Mouse (Mus musculus): ENCODE data around the gene Cgref1. TPM values are rescaled to one million over a fixed set of nuclear protein-coding genes. Genes with fewer than 3 reads are reported as not detected.
A peak's percentile ranks its signal among the peaks of the same experiment; 100 is the strongest.

Gene Cgref1
- polyA plus RNA-seq, 1 experiment from 2014 or later: 23.0 TPM

DNA sequence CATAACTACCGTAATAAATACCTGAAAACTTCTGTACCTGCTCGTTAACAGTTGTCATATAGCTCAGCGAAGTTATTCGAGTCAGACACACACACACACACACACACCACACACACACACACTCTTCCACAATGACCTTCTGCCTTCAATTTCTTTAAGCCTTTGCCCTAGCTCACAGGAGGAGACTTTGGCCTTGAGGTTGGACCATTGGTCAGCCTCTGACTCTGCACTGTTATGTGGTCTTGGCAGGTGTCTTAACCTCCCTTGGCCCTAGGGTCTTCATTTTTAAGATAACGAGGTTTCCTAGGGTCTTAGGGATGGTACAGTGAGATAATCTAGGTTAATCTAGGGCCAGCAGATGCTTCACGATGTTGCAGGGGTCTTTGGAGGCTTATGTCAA is 1.0 kb downstream of the Cgref1 start:
- Histone ChIP-seq H3K4me1 (replicated peaks) (peaks cover 15% of the 10 kb centered on the region), H3K9ac (replicated peaks) (no peak overlapping the region), H3K4me2 (replicated peaks) (peak overlapping the region; percentile 82), H3K27me3 (peaks cover 5% of the 10 kb centered on the region; the same call in 1 of the 2 replicates), H3K36me3 (no peaks in the 10 kb centered on the region), H3K27ac (no peak overlapping the region), H3K9me3 (no peaks in the 10 kb centered on the region), H3K4me3 (replicated peaks) (peak overlapping the region; percentile 56)
- no peak for ATAC-seq
- WGBS: 87% methylated on average over 6 of the region's 6 CpGs

DNA sequence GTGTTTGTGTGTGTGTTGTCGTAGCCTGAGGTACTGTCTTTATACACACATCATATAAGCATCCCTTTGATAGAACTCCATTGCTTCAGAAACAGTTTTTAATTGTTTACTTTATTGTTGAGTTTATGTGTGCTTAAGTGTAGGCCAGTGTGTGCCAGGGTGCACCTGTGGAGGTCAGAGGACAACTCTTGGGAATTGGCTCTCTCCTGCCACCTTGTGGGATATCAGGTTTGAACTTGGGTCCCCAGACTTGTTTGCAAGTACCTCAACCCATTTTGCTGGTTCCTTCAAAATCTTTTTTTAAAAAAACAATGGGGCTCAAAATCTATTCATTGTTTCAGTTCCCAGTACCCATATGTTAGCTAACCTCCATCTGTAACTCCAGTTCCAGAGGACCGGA is 2.4 kb downstream of the Cgref1 start:
- Histone ChIP-seq H3K27me3 (peaks cover 5% of the 10 kb centered on the region; the same call in 1 of the 2 replicates), H3K9me3 (no peaks in the 10 kb centered on the region), H3K4me2 (replicated peaks) (no peak overlapping the region), H3K4me3 (replicated peaks) (no peak overlapping the region), H3K27ac (no peak overlapping the region), H3K4me1 (replicated peaks) (peaks cover 11% of the 10 kb centered on the region; the same call in 1 of the 2 replicates), H3K9ac (replicated peaks) (no peak overlapping the region), H3K36me3 (no peaks in the 10 kb centered on the region)
- no peak for ATAC-seq
- 96% methylated on average over 2 of the region's 2 CpGs for WGBS

DNA sequence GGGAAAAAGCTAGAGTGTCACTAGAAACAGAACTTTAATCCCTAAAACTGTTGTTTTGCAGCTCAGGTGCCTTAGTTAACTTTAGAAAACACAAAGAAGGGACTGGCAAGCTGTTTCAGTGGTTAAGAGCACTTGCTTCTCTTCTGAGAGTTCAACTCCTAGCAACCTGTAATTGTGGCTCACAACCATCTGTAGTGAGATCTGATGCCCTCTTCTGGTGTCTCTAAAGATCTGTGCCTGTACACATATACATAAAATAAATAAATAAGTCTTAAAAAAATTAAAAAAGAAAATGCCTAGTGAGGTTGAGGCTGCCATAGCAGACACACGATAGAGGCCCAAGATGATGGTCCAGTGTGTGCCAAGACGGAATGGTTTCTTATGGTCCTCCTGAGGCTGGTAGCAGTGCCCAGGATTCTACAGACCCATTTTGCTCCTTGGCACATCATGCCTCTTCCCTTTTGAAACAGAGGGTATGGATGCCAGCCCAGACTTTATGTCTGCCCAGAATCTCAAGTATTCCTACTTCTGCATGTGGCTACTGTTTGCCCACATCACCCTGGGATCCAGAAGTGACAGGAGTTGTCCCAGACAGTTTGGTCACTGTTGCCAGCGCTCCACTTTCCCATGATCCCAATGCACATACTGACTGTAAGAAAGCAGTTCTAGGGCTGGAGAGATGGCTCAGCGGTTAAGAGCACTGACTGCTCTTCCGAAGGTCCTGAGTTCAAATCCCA is 10.5 kb downstream of the Cgref1 start:
- H3K4me2 ChIP-seq (replicated peaks): no peak overlapping the region
- no peak overlapping the region for H3K4me3 ChIP-seq (replicated peaks)
- no peaks in the 10 kb centered on the region for H3K36me3 ChIP-seq
- H3K27ac ChIP-seq: no peak overlapping the region
- no peaks in the 10 kb centered on the region for H3K4me1 ChIP-seq (replicated peaks)
- 89% methylated on average over 5 of the region's 5 CpGs for WGBS
- no peaks in the 10 kb centered on the region for H3K9me3 ChIP-seq
- no peak for ATAC-seq
- no peaks in the 10 kb centered on the region for H3K27me3 ChIP-seq
- no peak overlapping the region for H3K9ac ChIP-seq (replicated peaks)

DNA sequence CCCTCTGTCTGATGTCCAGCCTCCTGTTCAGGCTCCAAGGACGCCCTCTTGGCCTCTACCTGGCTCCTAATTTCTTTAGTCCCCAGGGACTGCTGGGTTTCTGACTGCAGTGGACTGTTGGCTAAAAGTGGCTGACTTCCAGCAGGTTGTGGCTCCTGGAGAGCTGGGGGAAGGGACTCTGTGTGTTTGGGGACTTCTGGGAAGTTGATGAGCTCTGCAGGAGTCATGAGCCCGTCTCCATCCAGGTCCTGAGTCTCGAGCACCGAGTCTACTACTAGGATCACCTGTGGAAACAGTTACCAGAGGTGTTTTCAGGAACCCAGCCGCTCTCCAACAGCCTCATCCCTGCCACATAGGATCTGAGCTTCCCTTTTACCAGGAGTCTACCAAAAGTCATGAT is 11.7 kb downstream of the Cgref1 start:
- H3K9ac ChIP-seq (replicated peaks): no peak overlapping the region
- H3K4me3 ChIP-seq (replicated peaks): no peak overlapping the region
- H3K27ac ChIP-seq: no peak overlapping the region
- H3K4me2 ChIP-seq (replicated peaks): no peak overlapping the region
- no peaks in the 10 kb centered on the region for H3K36me3 ChIP-seq
- WGBS: 64% methylated on average over 5 of the region's 5 CpGs
- no peak for ATAC-seq
- H3K27me3 ChIP-seq: no peaks in the 10 kb centered on the region
- no peaks in the 10 kb centered on the region for H3K9me3 ChIP-seq
- H3K4me1 ChIP-seq (replicated peaks): no peaks in the 10 kb centered on the region

DNA sequence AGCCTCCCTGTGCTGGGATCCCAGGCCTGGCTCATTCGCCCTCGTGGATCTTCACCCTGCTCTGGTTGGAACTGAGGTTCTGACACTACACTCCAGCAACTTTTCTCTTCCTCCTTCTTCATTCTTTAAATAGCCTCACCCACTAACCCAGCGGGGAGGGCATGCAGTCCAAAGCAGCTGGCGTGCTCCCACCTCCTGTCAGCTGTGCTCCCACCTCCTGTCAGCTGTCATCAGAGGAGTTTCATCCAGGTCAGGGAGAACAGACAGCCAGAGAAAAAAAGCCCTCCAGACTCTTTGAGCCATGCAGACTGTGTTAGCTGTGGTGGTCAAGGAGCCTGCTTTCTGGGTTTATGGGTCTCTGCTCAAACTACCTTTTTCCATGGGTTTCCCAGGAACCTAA is 14.0 kb downstream of the Cgref1 start:
- Histone ChIP-seq H3K4me2 (replicated peaks) (no peak overlapping the region), H3K4me1 (replicated peaks) (no peaks in the 10 kb centered on the region), H3K36me3 (no peaks in the 10 kb centered on the region), H3K9ac (replicated peaks) (no peak overlapping the region), H3K27ac (no peak overlapping the region), H3K9me3 (no peaks in the 10 kb centered on the region), H3K4me3 (replicated peaks) (no peak overlapping the region), H3K27me3 (no peaks in the 10 kb centered on the region)
- ATAC-seq: no peak
- WGBS: 87% methylated on average over 4 of the region's 4 CpGs

DNA sequence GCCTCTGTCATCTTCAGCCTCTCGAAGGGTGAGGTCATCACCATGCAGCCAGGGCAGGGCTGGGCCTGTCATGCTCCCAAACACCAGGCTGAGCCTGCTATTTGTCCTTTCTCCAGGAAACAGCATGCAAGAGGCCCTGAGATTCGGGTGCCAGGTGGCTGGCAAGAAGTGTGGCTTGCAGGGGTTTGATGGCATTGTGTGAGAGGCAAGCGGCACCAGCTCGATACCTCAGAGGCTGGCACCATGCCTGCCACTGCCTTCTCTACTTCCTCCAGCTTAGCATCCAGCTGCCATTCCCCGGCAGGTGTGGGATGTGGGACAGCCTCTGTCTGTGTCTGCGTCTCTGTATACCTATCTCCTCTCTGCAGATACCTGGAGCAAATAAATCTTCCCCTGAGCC is 14.5 kb downstream of the Cgref1 start:
- H3K27me3 ChIP-seq: no peaks in the 10 kb centered on the region
- no peak overlapping the region for H3K4me3 ChIP-seq (replicated peaks)
- H3K27ac ChIP-seq: no peak overlapping the region
- ATAC-seq: no peak
- H3K4me1 ChIP-seq (replicated peaks): no peaks in the 10 kb centered on the region
- no peaks in the 10 kb centered on the region for H3K36me3 ChIP-seq
- 86% methylated on average over 6 of the region's 6 CpGs for WGBS
- H3K9ac ChIP-seq (replicated peaks): no peak overlapping the region
- no peaks in the 10 kb centered on the region for H3K9me3 ChIP-seq
- H3K4me2 ChIP-seq (replicated peaks): no peak overlapping the region

DNA sequence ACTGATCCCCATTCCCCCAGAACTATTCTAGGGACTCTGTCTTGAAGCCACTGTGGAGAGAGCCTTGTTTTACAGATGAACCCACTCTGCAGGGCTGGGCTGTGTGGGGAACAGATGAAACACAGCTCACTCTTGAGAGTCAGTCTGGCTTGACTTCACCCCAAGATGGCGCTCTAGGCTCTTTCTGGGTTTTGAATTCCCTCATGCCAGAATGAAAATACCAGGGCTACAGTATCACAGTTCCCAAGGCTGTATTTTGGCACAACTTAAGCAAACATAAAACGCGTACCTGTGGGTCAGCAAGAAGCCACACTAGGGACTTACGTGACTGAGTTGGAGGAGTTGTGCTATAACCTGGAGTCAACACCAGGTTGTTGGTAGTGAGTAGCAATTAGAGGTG is 15.3 kb downstream of the Cgref1 start:
- no peak overlapping the region for H3K27ac ChIP-seq
- no peak for ATAC-seq

DNA sequence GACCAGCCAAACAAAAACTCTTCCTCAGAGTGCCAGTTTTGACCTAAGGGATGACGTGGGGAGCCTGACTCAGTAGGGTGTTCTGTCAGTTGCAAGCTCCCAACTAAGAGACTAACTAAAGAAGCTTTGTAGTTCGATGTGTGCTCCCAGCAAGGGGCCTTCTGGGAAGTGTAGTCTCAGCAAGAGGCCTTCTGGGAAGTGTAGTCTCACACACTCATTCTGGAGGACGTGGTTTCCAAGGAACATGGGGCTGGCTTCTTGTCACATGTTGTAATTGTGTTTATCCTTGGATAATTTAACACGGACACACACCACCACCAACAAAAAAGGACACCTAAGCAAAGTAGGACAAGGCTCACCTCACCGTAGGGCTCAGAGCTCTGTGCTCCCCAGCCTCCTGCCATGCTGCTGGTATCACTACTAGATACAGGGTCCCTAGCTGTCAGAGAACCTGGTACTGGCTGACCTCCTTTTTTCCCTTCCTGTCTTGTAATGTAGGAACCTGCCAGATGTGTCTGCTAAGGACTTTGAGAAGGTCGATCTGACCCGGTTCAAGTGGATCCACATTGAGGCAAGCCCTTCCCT is 17.4 kb downstream of the Cgref1 start:
- no peaks in the 10 kb centered on the region for H3K4me1 ChIP-seq (replicated peaks)
- peak overlapping the region; percentile 37 for H3K4me2 ChIP-seq (replicated peaks)
- no peaks in the 10 kb centered on the region for H3K36me3 ChIP-seq
- peak; percentile 76 for ATAC-seq
- H3K9me3 ChIP-seq: no peaks in the 10 kb centered on the region
- no peak overlapping the region for H3K4me3 ChIP-seq (replicated peaks)
- H3K27me3 ChIP-seq: peaks cover 4% of the 10 kb centered on the region
- 45% methylated on average over 7 of the region's 7 CpGs for WGBS
- no peak overlapping the region for H3K9ac ChIP-seq (replicated peaks)
- no peak overlapping the region for H3K27ac ChIP-seq

More for the DNA sequence above, 15.3 kb downstream of the Cgref1 start:
- Histone ChIP-seq H3K4me3 (replicated peaks) (no peak overlapping the region), H3K27me3 (no peaks in the 10 kb centered on the region; the same call in 1 of the 2 replicates), H3K9me3 (no peaks in the 10 kb centered on the region), H3K9ac (replicated peaks) (no peak overlapping the region), H3K4me2 (replicated peaks) (no peak overlapping the region), H3K36me3 (no peaks in the 10 kb centered on the region), H3K4me1 (replicated peaks) (no peaks in the 10 kb centered on the region)
- WGBS: 47% methylated on average over 4 of the region's 4 CpGs

DNA sequence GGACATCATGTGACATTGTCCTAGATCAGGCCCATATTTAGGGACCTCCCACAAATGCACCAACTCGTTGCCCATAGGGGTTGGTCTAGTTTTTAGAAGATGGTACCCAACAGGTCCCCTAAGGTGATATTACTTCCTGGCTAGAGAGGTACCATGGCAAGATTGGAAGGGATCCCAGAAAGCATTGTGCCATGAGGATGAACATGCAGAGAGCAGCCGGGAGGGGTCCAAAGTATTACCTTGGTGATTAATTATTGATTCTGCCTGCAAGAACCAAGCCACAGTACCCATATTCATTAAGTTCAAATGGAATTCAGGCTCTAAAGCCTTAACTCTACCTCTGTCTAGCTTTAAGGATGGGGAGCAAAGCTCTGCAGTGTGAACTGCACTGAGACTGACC is 19.3 kb downstream of the Cgref1 start:
- peaks cover 13% of the 10 kb centered on the region for H3K4me1 ChIP-seq (replicated peaks)
- no peak for ATAC-seq
- WGBS: 86% methylated on average over 2 of the region's 2 CpGs

DNA sequence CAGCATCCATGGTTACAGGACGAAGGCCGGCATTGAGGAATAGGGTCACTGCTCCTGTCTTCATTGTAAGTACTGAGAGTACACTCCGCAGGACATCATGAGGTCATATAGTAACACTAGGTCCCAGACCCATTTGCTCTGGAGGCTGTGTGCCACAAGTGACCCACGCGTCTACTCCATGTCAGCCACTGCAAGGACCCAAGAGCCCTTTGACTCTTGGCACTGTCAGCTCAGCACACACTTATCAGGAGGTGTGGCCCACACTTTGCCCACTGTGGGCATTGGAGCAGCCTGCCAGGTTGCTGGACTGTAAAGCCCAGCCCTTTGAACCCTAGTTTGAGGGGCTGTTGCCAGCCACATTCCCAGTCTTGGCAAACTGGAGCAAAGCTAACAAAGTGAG is 20.2 kb downstream of the Cgref1 start:
- H3K9ac ChIP-seq (replicated peaks): no peak overlapping the region
- H3K4me2 ChIP-seq (replicated peaks): no peak overlapping the region
- H3K27me3 ChIP-seq: peaks cover 11% of the 10 kb centered on the region
- no peak overlapping the region for H3K27ac ChIP-seq
- H3K36me3 ChIP-seq: no peaks in the 10 kb centered on the region
- no peak for ATAC-seq
- no peak overlapping the region for H3K4me3 ChIP-seq (replicated peaks)
- peaks cover 13% of the 10 kb centered on the region for H3K4me1 ChIP-seq (replicated peaks)
- H3K9me3 ChIP-seq: no peaks in the 10 kb centered on the region
- 92% methylated on average over 5 of the region's 5 CpGs for WGBS

More for the DNA sequence above, 19.3 kb downstream of the Cgref1 start:
- H3K4me2 ChIP-seq (replicated peaks): no peak overlapping the region
- no peak overlapping the region for H3K4me3 ChIP-seq (replicated peaks)
- H3K9me3 ChIP-seq: no peaks in the 10 kb centered on the region
- no peak overlapping the region for H3K27ac ChIP-seq
- H3K9ac ChIP-seq (replicated peaks): 0 out of 2 replicates have a peak overlapping the region, but pooled peaks have one; percentile 10
- H3K27me3 ChIP-seq: peaks cover 11% of the 10 kb centered on the region
- H3K36me3 ChIP-seq: no peaks in the 10 kb centered on the region

DNA sequence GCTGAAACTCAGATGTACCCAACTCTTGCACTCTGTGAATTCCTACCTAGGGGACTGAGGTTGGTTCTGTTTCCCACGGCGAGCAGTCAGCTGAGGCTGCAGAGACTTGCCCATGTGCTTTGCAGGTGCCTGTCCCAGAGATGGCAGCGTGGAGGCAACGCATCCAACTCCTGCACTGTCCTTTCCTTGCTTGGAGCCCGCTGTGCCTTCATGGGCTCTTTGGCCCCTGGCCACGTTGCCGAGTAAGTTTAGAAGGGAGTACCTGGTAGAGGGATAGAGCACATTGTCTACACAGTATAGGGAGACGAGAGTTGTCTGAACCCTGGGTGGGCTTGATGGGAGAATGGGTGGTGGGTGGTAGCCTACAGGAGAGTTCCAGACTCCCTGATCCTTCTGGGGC is 20.8 kb downstream of the Cgref1 start:
- peaks cover 11% of the 10 kb centered on the region for H3K27me3 ChIP-seq
- no peak for ATAC-seq

DNA sequence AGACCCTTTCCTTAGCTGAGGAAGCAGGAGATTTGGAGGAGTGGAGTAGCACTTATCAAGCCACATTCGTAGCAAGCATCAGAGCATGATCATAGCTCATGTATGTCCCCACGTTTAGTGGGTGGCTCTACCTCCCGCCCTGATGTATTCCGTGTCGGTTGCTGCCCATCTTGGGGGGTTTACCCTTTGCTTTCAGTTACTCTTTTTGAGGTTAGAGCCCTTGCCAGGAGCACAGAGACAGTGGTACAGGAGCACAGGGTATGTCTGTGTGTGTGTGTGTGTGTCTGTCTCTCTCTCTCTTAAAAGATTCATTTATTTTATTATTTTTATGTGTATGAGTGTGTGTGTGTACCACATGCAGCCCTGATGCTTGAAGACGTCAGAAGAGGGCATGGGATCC is 22.3 kb downstream of the Cgref1 start:
- WGBS: 87% methylated on average over 6 of the region's 6 CpGs
- no peaks in the 10 kb centered on the region for H3K36me3 ChIP-seq
- ATAC-seq: no peak

More for the DNA sequence above, 20.8 kb downstream of the Cgref1 start:
- Histone ChIP-seq H3K36me3 (no peaks in the 10 kb centered on the region), H3K9ac (replicated peaks) (no peak overlapping the region), H3K27ac (no peak overlapping the region), H3K4me3 (replicated peaks) (no peak overlapping the region), H3K4me2 (replicated peaks) (no peak overlapping the region), H3K9me3 (no peaks in the 10 kb centered on the region), H3K4me1 (replicated peaks) (peaks cover 13% of the 10 kb centered on the region)
- WGBS: 83% methylated on average over 8 of the region's 8 CpGs

More for the DNA sequence above, 22.3 kb downstream of the Cgref1 start:
- Histone ChIP-seq H3K4me2 (replicated peaks) (no peak overlapping the region), H3K9me3 (no peaks in the 10 kb centered on the region), H3K27ac (no peak overlapping the region), H3K9ac (replicated peaks) (no peak overlapping the region), H3K27me3 (peaks cover 11% of the 10 kb centered on the region), H3K4me1 (replicated peaks) (peaks cover 13% of the 10 kb centered on the region), H3K4me3 (replicated peaks) (no peak overlapping the region)

Measured in midbrain, embryonic 13.5 days (tissue).